Mouse (Mus musculus): ENCODE results near the gene Sufu. TPM values are rescaled to one million over a fixed set of nuclear protein-coding genes. Genes with fewer than 3 reads are reported as not detected.

The Sufu gene
- total RNA-seq, 2 experiments from 2014 or later = 10.8 to 12.7 TPM

- intact Hi-C loops (cut with DNase I) = loop anchor here (2.0 kb wide), 2 partner anchors 19 to 57 kb away; no protein-coding TSS in a partner anchor
- DNase-seq = peak in 1 of 2 experiments; percentile 16
Measured at GRCm38 (mm10) chr19:46505646-46506371, 109.1 kb downstream of the Sufu start.

GRCm38 (mm10) chr19:46506372-46506717 lies 109.6 kb downstream of the Sufu start:
- intact Hi-C loops (cut with DNase I) = no loop called here
- peak in 1 of 2 experiments; percentile 22 for DNase-seq

GRCm38 (mm10) chr19:46507181-46507581 lies 110.5 kb downstream of the Sufu start:
- DNase-seq = no peak
- intact Hi-C loops (cut with DNase I) = no loop called here

- no peak for DNase-seq
- intact Hi-C loops (cut with DNase I) = no loop called here
Measured at GRCm38 (mm10) chr19:46507806-46508205, 111.1 kb downstream of the Sufu start.

GRCm38 (mm10) chr19:46508738-46509137 lies 112.0 kb downstream of the Sufu start:
- intact Hi-C loops (cut with DNase I) = no loop called here
- no peak for DNase-seq

- DNase-seq = no peak
- intact Hi-C loops (cut with DNase I) = no loop called here
Measured at GRCm38 (mm10) chr19:46509202-46509601, 112.5 kb downstream of the Sufu start.

- no peak for DNase-seq
- intact Hi-C loops (cut with DNase I) = no loop called here
Measured at GRCm38 (mm10) chr19:46509736-46510135, 113.0 kb downstream of the Sufu start.

- intact Hi-C loops (cut with DNase I) = no loop called here
- no peak for DNase-seq
Measured at GRCm38 (mm10) chr19:46510401-46510800, 113.7 kb downstream of the Sufu start.

- intact Hi-C loops (cut with DNase I) = no loop called here
- DNase-seq = no peak
Measured at GRCm38 (mm10) chr19:46510824-46511223, 114.1 kb downstream of the Sufu start.

- DNase-seq = peak in 1 of 2 experiments; percentile 50
- intact Hi-C loops (cut with DNase I) = no loop called here
Measured at GRCm38 (mm10) chr19:46511263-46511662, 114.6 kb downstream of the Sufu start.

- no peak for DNase-seq
Measured at GRCm38 (mm10) chr19:46514387-46514786, 117.7 kb downstream of the Sufu start.

GRCm38 (mm10) chr19:46515287-46515821 lies 118.7 kb downstream of the Sufu start:
- DNase-seq = no peak
- intact Hi-C loops (cut with DNase I) = no loop called here

More at GRCm38 (mm10) chr19:46514387-46514786, 117.7 kb downstream of the Sufu start:
- intact Hi-C loops (cut with DNase I) = no loop called here

- no peak for DNase-seq
- intact Hi-C loops (cut with DNase I) = no loop called here
Measured at GRCm38 (mm10) chr19:46516667-46517528, 120.2 kb downstream of the Sufu start.

- intact Hi-C loops (cut with DNase I) = no loop called here
- DNase-seq = peak in 1 of 2 experiments; percentile 15
Measured at GRCm38 (mm10) chr19:46517529-46518351, 121.0 kb downstream of the Sufu start.

GRCm38 (mm10) chr19:46518352-46518787 lies 121.7 kb downstream of the Sufu start:
- intact Hi-C loops (cut with DNase I) = no loop called here
- peak in 1 of 2 experiments; percentile 56 for DNase-seq

GRCm38 (mm10) chr19:46518828-46519621 lies 122.3 kb downstream of the Sufu start:
- DNase-seq = no peak
- intact Hi-C loops (cut with DNase I) = no loop called here

- intact Hi-C loops (cut with DNase I) = no loop called here
- no peak for DNase-seq
Measured at GRCm38 (mm10) chr19:46521698-46522097, 125.0 kb downstream of the Sufu start.

GRCm38 (mm10) chr19:46522433-46523044 lies 125.8 kb downstream of the Sufu start:
- intact Hi-C loops (cut with DNase I) = no loop called here
- DNase-seq = peak in 1 of 2 experiments; percentile 21

- no peak for DNase-seq
- intact Hi-C loops (cut with DNase I) = no loop called here
Measured at GRCm38 (mm10) chr19:46523131-46523479, 126.4 kb downstream of the Sufu start.

Measured in heart, postnatal 36 days (tissue).